Mouse (Mus musculus): Measurements from ENCODE around the gene Bglap. TPM values are rescaled to one million over a fixed set of nuclear protein-coding genes. Genes with fewer than 3 reads are reported as not detected.

Gene Bglap
- polyA plus RNA-seq, 1 experiment, result 0.43 TPM

DNA sequence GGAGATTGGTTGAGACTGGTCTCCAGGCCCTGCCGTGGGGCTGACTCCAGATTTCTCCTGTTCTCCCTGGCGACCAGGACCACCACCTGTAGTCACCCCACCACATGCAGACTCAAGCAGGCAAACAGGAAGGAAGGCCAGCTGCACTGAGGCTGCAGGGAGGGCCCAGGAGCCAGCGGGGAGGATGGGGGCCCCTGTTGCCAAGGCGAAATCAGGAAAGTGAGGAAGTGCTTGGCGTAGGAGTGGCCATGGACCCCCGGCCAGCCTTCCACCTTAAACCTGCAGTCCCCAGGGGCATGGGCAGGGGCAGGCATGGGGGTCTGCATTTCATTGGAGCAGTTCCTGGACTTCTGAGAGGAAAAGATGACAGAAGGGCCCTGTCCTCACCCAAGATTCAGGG lies 23.2 kb downstream of the Bglap start:
- WGBS, result 25% methylated on average over 6 of the region's 6 CpGs
- Histone ChIP-seq H3K27ac (ENCODE audit: insufficient read depth, low read length) (no peak overlapping the region), H3K36me3 (ENCODE audit: control insufficient read depth, insufficient read depth, low read length) (peaks cover 46% of the 10 kb centered on the region), H3K27me3 (ENCODE audit: control insufficient read depth, insufficient read depth, low read length) (no peaks in the 10 kb centered on the region), H3K4me3 (ENCODE audit: extremely low read depth, insufficient read depth, insufficient read length) (no peak overlapping the region), H3K4me1 (ENCODE audit: control insufficient read depth, insufficient read depth, insufficient read length) (no peaks in the 10 kb centered on the region)
- no peak for DNase-seq (ENCODE audit: low read depth in 1 of 2, low spot score in 2 of 2)
- no peak for TF ChIP-seq POLR2A (IDR thresholded peaks at IDR 0.05; ENCODE audit: low read depth, low read length)
- no peak for TF ChIP-seq CTCF (IDR thresholded peaks at IDR 0.05; ENCODE audit: extremely low read depth, insufficient read depth, insufficient read length, insufficient replicate concordance)

DNA sequence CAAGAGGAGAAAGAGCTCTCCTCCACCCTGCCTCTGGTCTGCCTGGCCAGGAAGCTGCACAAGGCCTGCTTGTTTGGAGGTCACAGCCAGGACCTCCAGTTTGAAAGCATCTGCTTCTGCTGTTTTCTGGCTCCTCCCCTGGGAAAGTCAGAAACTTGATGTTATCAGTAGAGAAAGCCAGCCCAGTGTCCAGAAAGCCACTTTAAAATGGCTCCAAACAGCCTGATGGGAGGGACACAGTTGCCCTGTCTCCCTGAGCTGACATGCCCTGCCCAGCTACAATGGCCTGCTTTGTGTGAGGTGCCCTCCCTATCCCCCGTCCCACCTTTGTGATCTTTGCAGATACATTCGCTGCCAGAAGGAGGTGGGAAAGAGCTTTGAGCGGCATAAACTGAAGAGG lies 24.3 kb downstream of the Bglap start:
- H3K4me3 ChIP-seq (ENCODE audit: extremely low read depth, insufficient read depth, insufficient read length), result no peak overlapping the region
- WGBS, result 82% methylated on average over 3 of the region's 3 CpGs
- DNase-seq (ENCODE audit: low read depth in 1 of 2, low spot score in 2 of 2), result no peak
- H3K27ac ChIP-seq (ENCODE audit: insufficient read depth, low read length), result no peak overlapping the region
- H3K36me3 ChIP-seq (ENCODE audit: control insufficient read depth, insufficient read depth, low read length), result peaks cover 55% of the 10 kb centered on the region
- no peak for TF ChIP-seq CTCF (IDR thresholded peaks at IDR 0.05; ENCODE audit: extremely low read depth, insufficient read depth, insufficient read length, insufficient replicate concordance)
- TF ChIP-seq POLR2A (IDR thresholded peaks at IDR 0.05; ENCODE audit: low read depth, low read length), result no peak
- no peaks in the 10 kb centered on the region for H3K27me3 ChIP-seq (ENCODE audit: control insufficient read depth, insufficient read depth, low read length)
- no peaks in the 10 kb centered on the region for H3K4me1 ChIP-seq (ENCODE audit: control insufficient read depth, insufficient read depth, insufficient read length)

DNA sequence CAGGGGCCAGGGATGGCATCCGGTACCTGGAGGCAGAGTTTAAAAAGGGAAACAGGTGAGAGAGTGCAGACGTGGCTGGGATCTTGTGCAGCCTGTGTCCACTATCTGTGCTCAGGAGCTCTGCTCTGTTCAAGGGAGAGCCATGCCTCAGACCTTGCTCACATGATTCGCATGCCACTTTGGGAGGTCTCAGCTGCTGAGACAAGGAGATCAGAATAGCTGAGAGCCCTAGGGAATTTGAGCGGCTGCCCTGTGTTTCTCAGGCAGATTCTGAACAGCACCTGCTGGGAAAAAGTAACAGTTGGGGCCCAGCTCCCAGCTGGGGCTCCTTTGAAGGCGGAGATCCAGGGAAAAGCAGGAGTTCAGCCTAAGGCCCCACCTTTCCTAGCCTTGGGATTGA lies 24.7 kb downstream of the Bglap start:
- no peak overlapping the region for H3K4me3 ChIP-seq (ENCODE audit: extremely low read depth, insufficient read depth, insufficient read length)
- H3K27me3 ChIP-seq (ENCODE audit: control insufficient read depth, insufficient read depth, low read length), result no peaks in the 10 kb centered on the region
- H3K27ac ChIP-seq (ENCODE audit: insufficient read depth, low read length), result no peak overlapping the region
- 65% methylated on average over 5 of the region's 5 CpGs for WGBS
- H3K4me1 ChIP-seq (ENCODE audit: control insufficient read depth, insufficient read depth, insufficient read length), result no peaks in the 10 kb centered on the region
- TF ChIP-seq POLR2A (IDR thresholded peaks at IDR 0.05; ENCODE audit: low read depth, low read length) (no peak), CTCF (IDR thresholded peaks at IDR 0.05; ENCODE audit: extremely low read depth, insufficient read depth, insufficient read length, insufficient replicate concordance) (no peak)
- peaks cover 58% of the 10 kb centered on the region for H3K36me3 ChIP-seq (ENCODE audit: control insufficient read depth, insufficient read depth, low read length)
- no peak for DNase-seq (ENCODE audit: low read depth in 1 of 2, low spot score in 2 of 2)

DNA sequence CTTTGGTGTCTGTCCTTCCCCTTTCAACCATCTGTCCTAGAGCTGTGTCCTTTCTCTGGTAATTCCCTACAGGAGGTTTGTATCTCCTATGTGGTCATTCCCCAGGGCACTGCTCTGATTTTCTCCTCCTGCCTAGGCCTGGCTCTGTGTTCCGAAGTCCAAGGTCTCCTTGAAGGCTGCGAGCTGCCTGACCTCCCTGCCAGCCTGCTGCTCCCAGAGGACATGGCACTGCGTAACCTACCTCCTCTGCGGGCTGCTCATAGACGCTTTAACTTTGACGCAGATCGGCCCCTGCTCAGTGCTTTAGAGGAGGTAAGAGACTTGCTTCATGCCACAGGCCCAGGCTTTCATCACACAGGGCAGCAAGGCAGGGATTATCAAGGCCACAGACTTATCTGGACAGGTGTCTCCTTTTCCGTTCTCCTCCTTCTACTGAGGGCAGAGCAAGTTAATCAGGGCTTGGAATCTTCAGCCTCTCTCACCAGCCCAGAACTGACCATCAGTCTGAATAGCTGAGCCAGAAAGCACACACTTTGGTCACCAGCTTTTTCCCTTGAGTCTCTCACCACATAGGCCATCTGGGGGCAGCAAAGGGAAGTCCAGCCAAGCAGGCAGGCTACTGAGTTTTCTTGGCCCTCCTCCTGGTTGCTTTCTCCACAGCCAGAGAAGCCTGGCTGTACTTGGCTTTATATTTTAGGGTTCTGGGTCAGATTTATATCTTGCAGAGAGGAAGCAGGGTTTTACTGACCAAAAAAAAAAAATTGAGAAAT lies 29.7 kb downstream of the Bglap start:
- WGBS, result 99% methylated on average over 8 of the region's 8 CpGs
- no peak overlapping the region for H3K27ac ChIP-seq (ENCODE audit: insufficient read depth, low read length)

DNA sequence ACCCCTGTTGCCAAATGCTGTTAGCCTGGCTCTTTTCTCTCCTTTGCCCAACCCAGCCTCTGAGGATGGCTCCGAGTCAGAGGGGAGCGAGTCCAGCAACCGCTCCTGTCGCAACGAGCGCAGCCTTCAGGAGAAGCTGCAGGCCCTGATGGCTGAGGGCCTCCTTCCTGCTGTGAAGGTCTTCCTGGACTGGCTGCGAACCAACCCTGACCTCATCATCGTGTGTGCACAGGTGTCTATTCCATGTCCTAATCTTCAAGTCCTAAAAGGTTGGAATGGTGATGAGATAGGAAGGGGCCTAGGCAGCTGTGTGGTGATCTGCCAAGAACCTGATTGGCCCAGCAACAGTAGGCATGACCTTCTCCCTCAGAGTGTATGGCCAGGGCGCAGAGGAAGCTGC lies 31.4 kb downstream of the Bglap start:
- TF ChIP-seq CTCF (IDR thresholded peaks at IDR 0.05; ENCODE audit: extremely low read depth, insufficient read depth, insufficient read length, insufficient replicate concordance) (no peak), POLR2A (IDR thresholded peaks at IDR 0.05; ENCODE audit: low read depth, low read length) (no peak)
- peaks cover 77% of the 10 kb centered on the region for H3K36me3 ChIP-seq (ENCODE audit: control insufficient read depth, insufficient read depth, low read length)

More for the DNA sequence above, 29.7 kb downstream of the Bglap start:
- no peak for DNase-seq (ENCODE audit: low read depth in 1 of 2, low spot score in 2 of 2)
- Histone ChIP-seq H3K27me3 (ENCODE audit: control insufficient read depth, insufficient read depth, low read length) (no peaks in the 10 kb centered on the region), H3K4me3 (ENCODE audit: extremely low read depth, insufficient read depth, insufficient read length) (no peak overlapping the region), H3K4me1 (ENCODE audit: control insufficient read depth, insufficient read depth, insufficient read length) (no peaks in the 10 kb centered on the region), H3K36me3 (ENCODE audit: control insufficient read depth, insufficient read depth, low read length) (peaks cover 72% of the 10 kb centered on the region)
- TF ChIP-seq CTCF (IDR thresholded peaks at IDR 0.05; ENCODE audit: extremely low read depth, insufficient read depth, insufficient read length, insufficient replicate concordance) (no peak), POLR2A (IDR thresholded peaks at IDR 0.05; ENCODE audit: low read depth, low read length) (no peak)

DNA sequence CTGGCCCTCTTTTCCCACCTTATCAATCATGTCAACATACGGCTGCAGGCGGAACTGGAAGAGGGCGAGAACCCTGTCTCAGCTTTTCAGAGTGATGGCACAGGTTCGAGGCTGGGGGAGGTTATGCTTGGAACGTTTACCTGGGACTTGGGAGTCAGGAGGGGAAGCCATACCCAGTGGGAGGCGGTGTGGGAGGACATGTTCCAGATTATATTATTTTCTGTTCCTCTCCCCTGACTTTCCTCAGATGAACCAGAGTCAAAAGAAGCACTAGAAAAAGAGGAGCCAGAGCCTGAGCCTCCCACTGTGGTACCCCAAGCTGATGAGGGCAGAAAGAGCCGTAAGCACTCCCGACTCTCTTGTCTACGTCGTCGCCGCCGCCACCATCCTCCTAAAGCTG lies 33.5 kb downstream of the Bglap start:
- no peak for TF ChIP-seq POLR2A (IDR thresholded peaks at IDR 0.05; ENCODE audit: low read depth, low read length)
- no peak for TF ChIP-seq CTCF (IDR thresholded peaks at IDR 0.05; ENCODE audit: extremely low read depth, insufficient read depth, insufficient read length, insufficient replicate concordance)

More for the DNA sequence above, 31.4 kb downstream of the Bglap start:
- Histone ChIP-seq H3K27ac (ENCODE audit: insufficient read depth, low read length) (no peak overlapping the region), H3K4me3 (ENCODE audit: extremely low read depth, insufficient read depth, insufficient read length) (no peak overlapping the region), H3K27me3 (ENCODE audit: control insufficient read depth, insufficient read depth, low read length) (no peaks in the 10 kb centered on the region), H3K4me1 (ENCODE audit: control insufficient read depth, insufficient read depth, insufficient read length) (no peaks in the 10 kb centered on the region)
- no peak for DNase-seq (ENCODE audit: low read depth in 1 of 2, low spot score in 2 of 2)
- 90% methylated on average over 9 of the region's 9 CpGs for WGBS

DNA sequence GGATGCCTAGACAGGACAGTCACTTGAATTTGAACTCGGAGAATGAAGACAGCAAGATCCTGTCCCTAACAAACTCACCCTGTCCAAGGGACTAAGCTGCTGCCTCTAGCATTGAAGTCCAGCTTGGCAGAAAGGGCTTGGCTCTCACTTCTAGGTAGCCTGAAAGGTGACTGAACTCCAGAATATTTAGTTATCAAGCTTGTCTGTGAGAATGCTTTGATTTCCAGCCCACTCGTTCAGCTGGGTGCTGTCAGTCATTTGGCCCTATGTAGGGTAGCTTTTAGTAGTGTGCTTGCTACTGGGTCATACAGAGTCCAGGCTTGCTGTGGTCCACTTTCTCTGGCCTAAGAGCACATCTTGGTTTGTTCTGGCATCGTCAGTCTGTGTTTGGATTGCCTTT lies 45.3 kb downstream of the Bglap start:
- Histone ChIP-seq H3K27ac (ENCODE audit: insufficient read depth, low read length) (no peak overlapping the region), H3K27me3 (ENCODE audit: control insufficient read depth, insufficient read depth, low read length) (no peaks in the 10 kb centered on the region), H3K4me3 (ENCODE audit: extremely low read depth, insufficient read depth, insufficient read length) (no peak overlapping the region), H3K36me3 (ENCODE audit: control insufficient read depth, insufficient read depth, low read length) (peaks cover 16% of the 10 kb centered on the region), H3K4me1 (ENCODE audit: control insufficient read depth, insufficient read depth, insufficient read length) (peaks cover 6% of the 10 kb centered on the region; the same call in 1 of the 2 replicates)
- no peak for DNase-seq (ENCODE audit: low read depth in 1 of 2, low spot score in 2 of 2)
- WGBS, result 92% methylated on average over 3 of the region's 3 CpGs
- TF ChIP-seq POLR2A (IDR thresholded peaks at IDR 0.05; ENCODE audit: low read depth, low read length) (no peak), CTCF (IDR thresholded peaks at IDR 0.05; ENCODE audit: extremely low read depth, insufficient read depth, insufficient read length, insufficient replicate concordance) (no peak)

More for the DNA sequence above, 33.5 kb downstream of the Bglap start:
- Histone ChIP-seq H3K27ac (ENCODE audit: insufficient read depth, low read length) (no peak overlapping the region), H3K4me1 (ENCODE audit: control insufficient read depth, insufficient read depth, insufficient read length) (no peaks in the 10 kb centered on the region), H3K27me3 (ENCODE audit: control insufficient read depth, insufficient read depth, low read length) (no peaks in the 10 kb centered on the region), H3K4me3 (ENCODE audit: extremely low read depth, insufficient read depth, insufficient read length) (no peak overlapping the region), H3K36me3 (ENCODE audit: control insufficient read depth, insufficient read depth, low read length) (peaks cover 77% of the 10 kb centered on the region)
- no peak for DNase-seq (ENCODE audit: low read depth in 1 of 2, low spot score in 2 of 2)
- 95% methylated on average over 13 of the region's 13 CpGs for WGBS
